29 mouse cellular contexts compared by ENCODE assay signal in genomic region chr15:77763050-77763449, GRCm38 (mm10). TPM values are rescaled to one million over a fixed set of nuclear protein-coding genes. Genes with fewer than 3 reads are reported as not detected.
DNase-seq lines count a peak whose midpoint lies in the region; TF ChIP-seq lines count a peak whose summit lies in the region.
"Had no signal": no experiment of that assay in that cellular context is flagged by ENCODE, and none has a peak within 500 bp of the region (broad histone marks: within the 10 kb centered on the region; RNA-seq: fewer than 3 reads in every experiment).

No protein-coding gene starts in this region.

- H3ac ChIP-seq in myocyte (ENCODE audit: control insufficient read depth, insufficient read length) = no peak overlapping the region

- no peaks in the 10 kb centered on the region for H3K79me2 ChIP-seq in myocyte (ENCODE audit: control insufficient read depth, insufficient read depth)

- H3K4me1 ChIP-seq in testis, adult 2 months (ENCODE audit: control insufficient read depth, insufficient read depth, low read length) = peaks cover 3% of the 10 kb centered on the region; the same call in 1 of the 2 replicates
- H3K4me1 ChIP-seq in hindbrain, embryonic 10.5 days (replicated peaks) = no peaks in the 10 kb centered on the region
- H3K4me1 ChIP-seq: embryonic facial prominence, embryonic 12.5 days; embryonic facial prominence, embryonic 15.5 days; heart, embryonic 10.5 days; heart, embryonic 13.5 days; hindbrain, embryonic 12.5 days; hindbrain, embryonic 15.5 days had no signal

- no peaks in the 10 kb centered on the region for H3K9me3 ChIP-seq in hindbrain, embryonic 10.5 days
- H3K9me3 ChIP-seq: embryonic facial prominence, embryonic 12.5 days; embryonic facial prominence, embryonic 15.5 days; heart, embryonic 10.5 days; heart, embryonic 13.5 days; hindbrain, embryonic 12.5 days; hindbrain, embryonic 15.5 days had no signal

- no peak overlapping the region for H3K4me2 ChIP-seq in myocyte (ENCODE audit: low read depth)
- H3K4me2 ChIP-seq: embryonic facial prominence, embryonic 12.5 days; embryonic facial prominence, embryonic 15.5 days; heart, embryonic 13.5 days; hindbrain, embryonic 12.5 days; hindbrain, embryonic 15.5 days had no signal

- H3K27ac ChIP-seq in gastrocnemius, adult 2 months = peak overlapping the region; percentile 80
- H3K27ac ChIP-seq in testis, adult 2 months (ENCODE audit: control insufficient read depth, insufficient read depth, low read depth, low read length) = peak overlapping the region; percentile 63
- no peak overlapping the region for H3K27ac ChIP-seq in hindbrain, embryonic 10.5 days
- H3K27ac ChIP-seq: embryonic facial prominence, embryonic 12.5 days; heart, embryonic 10.5 days; heart, embryonic 13.5 days; hindbrain, embryonic 12.5 days; hindbrain, embryonic 15.5 days had no signal

- WGBS in hindbrain, embryonic 10.5 days = 88% methylated on average over 16 of the region's 16 CpGs

- intact Hi-C loops in gastrocnemius, adult 2 months (cut with DNase I) = no loop called here

- no peak overlapping the region for H3K4me3 ChIP-seq in gastrocnemius, adult 2 months
- H3K4me3 ChIP-seq in testis, adult 2 months (ENCODE audit: control insufficient read depth, low read depth, low read length) = no peak overlapping the region
- no peak overlapping the region for H3K4me3 ChIP-seq in myocyte
- no peak overlapping the region for H3K4me3 ChIP-seq in hindbrain, embryonic 10.5 days
- H3K4me3 ChIP-seq: embryonic facial prominence, embryonic 12.5 days; embryonic facial prominence, embryonic 15.5 days; heart, adult 2 months; heart, embryonic 10.5 days; heart, embryonic 13.5 days; hindbrain, embryonic 12.5 days; hindbrain, embryonic 15.5 days had no signal

- TF ChIP-seq CTCF in gastrocnemius, adult 2 months (IDR thresholded peaks at IDR 0.05) = no peak
- no peak for TF ChIP-seq CTCF in testis, adult 2 months (IDR thresholded peaks at IDR 0.05; ENCODE audit: control insufficient read depth, insufficient read depth, insufficient replicate concordance, low read depth, low read length)

- peak; percentile 19 for DNase-seq in gastrocnemius, adult 2 months
- DNase-seq in gastrocnemius, adult 18-20 months (ENCODE audit: low spot score) = no peak
- no peak for DNase-seq in testis, postnatal 10 days (ENCODE audit: low spot score)
- DNase-seq in hindbrain, embryonic 10.5 days (ENCODE audit: low spot score) = no peak
- DNase-seq: cerebellum, adult 11 months; cerebellum, adult 2 months; cerebellum, adult 9-11 months; cerebellum, postnatal 25 days; forebrain, postnatal 0 days; gastrocnemius, postnatal 14 days; heart, adult 2 months had no signal

- no peak for TF ChIP-seq POLR2A in testis, adult 2 months (IDR thresholded peaks at IDR 0.05; ENCODE audit: control insufficient read depth, low read depth, low read length)
- peak; percentile 45 for TF ChIP-seq POLR2A in myocyte (IDR thresholded peaks at IDR 0.05; ENCODE audit: insufficient read length, low read depth)

- no peaks in the 10 kb centered on the region for H3K27me3 ChIP-seq in testis, adult 2 months (ENCODE audit: control insufficient read depth, insufficient read depth, low read length)
- H3K27me3 ChIP-seq in myocyte (ENCODE audit: control insufficient read depth, insufficient read depth, insufficient read length) = no peaks in the 10 kb centered on the region
- H3K27me3 ChIP-seq in hindbrain, embryonic 10.5 days (ENCODE audit: insufficient read depth, poor library complexity, severe bottlenecking) = no peaks in the 10 kb centered on the region
- H3K27me3 ChIP-seq: embryonic facial prominence, embryonic 12.5 days; embryonic facial prominence, embryonic 15.5 days; heart, embryonic 13.5 days; hindbrain, embryonic 12.5 days; hindbrain, embryonic 15.5 days had no signal

- H3K36me3 ChIP-seq in testis, adult 2 months (ENCODE audit: control insufficient read depth, insufficient read depth, low read length) = no peaks in the 10 kb centered on the region
- H3K36me3 ChIP-seq in myocyte (ENCODE audit: control insufficient read depth, insufficient read depth) = peaks cover 76% of the 10 kb centered on the region
- H3K36me3 ChIP-seq in hindbrain, embryonic 10.5 days = peaks cover 86% of the 10 kb centered on the region

TF ChIP-seq in myocyte, 11 proteins besides CTCF, POLR2A, EP300 and RAD21:
- TF ChIP-seq REST (IDR thresholded peaks at IDR 0.05; ENCODE audit: insufficient read depth, insufficient read length) = no peak
- no peak for TF ChIP-seq USF1 (IDR thresholded peaks at IDR 0.05; ENCODE audit: low read depth)
- no peak for TF ChIP-seq MYOG (IDR thresholded peaks at IDR 0.05; ENCODE audit: control insufficient read depth in 1 of 3, insufficient read depth in 1 of 3, insufficient read length in 2 of 3, low read depth in 2 of 3)
- no peak for TF ChIP-seq CEBPB (IDR thresholded peaks at IDR 0.05; ENCODE audit: insufficient read depth, poor library complexity, severe bottlenecking)
- TF ChIP-seq SRF (IDR thresholded peaks at IDR 0.05; ENCODE audit: control insufficient read depth, insufficient read length, low read depth) = no peak
- no peak for TF ChIP-seq TCF3 (IDR thresholded peaks at IDR 0.05; ENCODE audit: insufficient read length, low read depth)
- no peak for TF ChIP-seq MAX (IDR thresholded peaks at IDR 0.05; ENCODE audit: low read depth)
- TF ChIP-seq MYOD1 (IDR thresholded peaks at IDR 0.05; ENCODE audit: control insufficient read depth in 1 of 3, insufficient read length in 2 of 3, low read depth in 2 of 3) = no peak
- TF ChIP-seq POLR2AphosphoS2 (IDR thresholded peaks at IDR 0.05; ENCODE audit: insufficient read length, low read depth) = peak; percentile 92
TF ChIP-seq in myocyte: peak in this region for 1.

RNA-seq across cellular contexts. Expression of gene Apol8, which starts 6.2 kb away (rescaled TPM):
- under 1 TPM; 0.08 to 0.31 TPM for total RNA-seq in gastrocnemius, adult 2 months (2021)
- under 1 TPM; 0.07 to 0.73 TPM for total RNA-seq in gastrocnemius, adult 18-20 months (2021)
- polyA plus RNA-seq in testis, adult 2 months (2012; rRNA removed) = 0.17 TPM in 2 replicates
- polyA plus RNA-seq in myocyte (2012; fragmentation: generic; extraction: Trizol) = 0.38 TPM
- 0.14 and 0.20 TPM in 2 replicates for polyA plus RNA-seq in hindbrain, embryonic 10.5 days (2016; fragmentation: Nextera tagmentation; extraction: Ambion mirVana)
- total RNA-seq: adrenal gland, postnatal 25 days; gastrocnemius, postnatal 14 days; heart, postnatal 14 days had no signal
- polyA plus RNA-seq: activated CD4-positive, CD25-positive, alpha-beta regulatory T cell, adult 4 months; CD4-positive, CD25-positive, alpha-beta regulatory T cell, adult 4 months; heart, adult 2 months; intestine, embryonic 14.5 days; intestine, postnatal 0 days had no signal

RNA-seq across cellular contexts. Expression of gene Apol9b, which starts 34.2 kb away (rescaled TPM):
- not detected for total RNA-seq in gastrocnemius, adult 2 months (2021)
- not detected for total RNA-seq in gastrocnemius, adult 18-20 months (2021)
- polyA plus RNA-seq in testis, adult 2 months (2012; rRNA removed) = not detected in 2 replicates
- 63.1 TPM for polyA plus RNA-seq in myocyte (2012; fragmentation: generic; extraction: Trizol)
- not detected in 2 replicates for polyA plus RNA-seq in hindbrain, embryonic 10.5 days (2016; fragmentation: Nextera tagmentation; extraction: Ambion mirVana)
- total RNA-seq: ES-E14; forebrain, postnatal 0 days; gastrocnemius, postnatal 14 days; gastrocnemius, postnatal 4 days; heart, adult 2 months had no signal
- polyA plus RNA-seq: embryonic facial prominence, embryonic 12.5 days; forebrain, embryonic 11.5 days; forebrain, embryonic 14.5 days; heart, embryonic 10.5 days; hindbrain, embryonic 12.5 days; hindbrain, embryonic 15.5 days had no signal

Comparison
In these comparisons a context has a peak if more than half of its experiments do, and no peak if none do; other contexts are left out.
1. RNA of gene Apol9b, which starts 34.2 kb away (polyA plus RNA-seq): 63.1 TPM in myocyte (single experiment); not detected in testis, adult 2 months and not detected in hindbrain, embryonic 10.5 days; every median in the first group is over 10 times any median in the second.